Mouse (Mus musculus) inflammation-experienced regulatory T-cells, adult 16 weeks (primary cell): ENCODE measurements around the gene Rpgrip1. TPM values are rescaled to one million over a fixed set of nuclear protein-coding genes. Genes with fewer than 3 reads are reported as not detected.

Source experiments
- polyA plus RNA-seq: library from polyadenylated mRNA; unstranded; fragments of 100-300 nt; shearing (Covaris generic); gene quantifications from one replicate; pipeline ENCODE4 v1.2.1, GENCODE M21; 2017

Rpgrip1 gene
- 4.7 TPM for polyA plus RNA-seq

GRCm38 (mm10) chr14:52110346-52110745, at the start of gene Rpgrip1:
TSS of gene Rpgrip1 (plus strand) at chr14:52110704.

DNA sequence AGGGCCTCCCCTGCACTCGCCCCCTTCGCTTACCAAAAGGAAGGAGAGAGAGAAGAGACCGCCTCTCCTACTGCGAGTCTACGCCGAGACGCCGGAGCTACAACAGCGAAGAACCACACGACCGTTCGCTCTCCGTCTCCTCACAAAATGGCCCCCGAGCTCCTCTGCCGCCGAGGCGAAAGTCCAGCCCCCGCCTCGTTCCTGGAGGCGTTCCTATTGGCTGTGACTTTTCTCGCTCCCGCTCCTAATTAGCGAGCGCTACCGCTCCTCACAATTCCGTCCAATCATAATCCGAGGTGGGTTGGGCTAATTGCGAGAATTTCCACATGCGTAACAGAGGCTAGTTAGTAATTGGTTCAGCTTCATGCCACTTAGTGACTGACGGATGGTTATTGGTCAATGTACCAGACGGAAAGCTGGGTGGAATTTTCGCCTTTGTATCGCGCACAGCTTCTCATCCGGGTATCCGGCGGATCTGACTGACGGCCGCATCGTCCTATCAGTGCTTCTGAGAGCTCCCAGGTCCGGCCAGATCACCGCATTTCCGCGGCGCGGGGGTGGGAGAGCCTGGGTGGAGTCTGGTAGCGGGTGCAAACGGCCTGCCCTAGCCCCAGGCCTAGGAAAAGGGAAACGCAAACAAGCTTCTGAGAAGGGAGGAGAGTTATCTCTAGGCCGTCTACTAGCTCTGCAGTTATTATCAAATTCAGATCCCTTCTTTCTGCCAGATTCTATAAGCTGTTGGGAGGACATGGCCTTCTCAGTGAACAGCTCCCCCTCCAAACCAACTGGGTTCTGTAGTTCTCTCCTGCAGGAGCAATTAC, 6.4 kb upstream of the Rpgrip1 start, which contains the start of gene Hnrnpc:
Gene Hnrnpc, minus strand, starts transcription at position 173 of the 821 bp plus-strand sequence.

GRCm38 (mm10) chr14:52197156-52197878, 86.8 kb downstream of the Rpgrip1 start, which contains the start of gene Supt16:
TSS of gene Supt16 (minus strand) at chr14:52197416.

Other genes with a start within 250 kb of the Rpgrip1 start
- 110 TPM for gene Mettl17, start 225.9 kb upstream of the Rpgrip1 start, polyA plus RNA-seq
- gene Slc39a2, start 217.8 kb upstream of the Rpgrip1 start, polyA plus RNA-seq = 0.46 TPM
- gene Ndrg2, start 196.5 kb upstream of the Rpgrip1 start, polyA plus RNA-seq = 47.0 TPM
- not detected for gene Tppp2, start 192.3 kb upstream of the Rpgrip1 start, polyA plus RNA-seq
- gene Rnase13, start 187.9 kb upstream of the Rpgrip1 start, polyA plus RNA-seq = not detected
- gene Arhgef40, start 126.0 kb upstream of the Rpgrip1 start, polyA plus RNA-seq = 1.3 TPM
- gene Tmem253, start 95.0 kb upstream of the Rpgrip1 start, polyA plus RNA-seq = not detected
- 11.7 TPM for gene Zfp219, start 90.0 kb upstream of the Rpgrip1 start, polyA plus RNA-seq
- 0.18 TPM for gene Olfr221, start 68.2 kb upstream of the Rpgrip1 start, polyA plus RNA-seq
- gene Hnrnpc, start 6.7 kb upstream of the Rpgrip1 start, polyA plus RNA-seq = 513 TPM
- 35.8 TPM for gene Supt16, start 86.7 kb downstream of the Rpgrip1 start, polyA plus RNA-seq
- 47.8 TPM for gene Chd8, start 147.1 kb downstream of the Rpgrip1 start, polyA plus RNA-seq
- 116 TPM for gene Tox4, start 168.4 kb downstream of the Rpgrip1 start, polyA plus RNA-seq
- 25.7 TPM for gene Rab2b, start 168.8 kb downstream of the Rpgrip1 start, polyA plus RNA-seq
- gene Mettl3, start 194.4 kb downstream of the Rpgrip1 start, polyA plus RNA-seq = 76.7 TPM
- 3.3 TPM for gene Sall2, start 218.1 kb downstream of the Rpgrip1 start, polyA plus RNA-seq
- not detected for gene Olfr1513, start 245.7 kb downstream of the Rpgrip1 start, polyA plus RNA-seq